Mouse (Mus musculus) central nervous system, embryonic 18 days (tissue): Measurements from ENCODE around the gene 6030452D12Rik. TPM values are rescaled to one million over a fixed set of nuclear protein-coding genes. Genes with fewer than 3 reads are reported as not detected.

Source experiments
- polyA plus RNA-seq: library from polyadenylated mRNA; depleted of rRNA; stranded (reverse); fragments of >200 nt; gene quantifications from 2 replicates; pipeline ENCODE4 v1.2.3, GENCODE M21; 2012; rRNA removed

The 6030452D12Rik gene
- not detected in 2 replicates for polyA plus RNA-seq

GRCm38 (mm10) chr8:106500018-106500685 lies at the start of gene 6030452D12Rik:
Gene 6030452D12Rik (plus strand): TSS chr8:106500522.

GRCm38 (mm10) chr8:106510365-106510975 lies 10.1 kb downstream of the 6030452D12Rik start, which contains the start of gene Cdh3:
Gene Cdh3 (plus strand): TSS chr8:106510891.

Other genes starting within 250 kb of the 6030452D12Rik start
- 41.4 and 48.6 TPM in 2 replicates for gene Smpd3, start 162.5 kb upstream of the 6030452D12Rik start, polyA plus RNA-seq
- 38.1 and 38.2 TPM in 2 replicates for gene Zfp90, start 85.2 kb upstream of the 6030452D12Rik start, polyA plus RNA-seq
- 1.0 and 1.2 TPM in 2 replicates for gene Cdh3, start 10.4 kb downstream of the 6030452D12Rik start, polyA plus RNA-seq
- 12.0 and 32.2 TPM in 2 replicates for gene Gm10073, start 72.9 kb downstream of the 6030452D12Rik start, polyA plus RNA-seq
- gene Cdh1, start 102.8 kb downstream of the 6030452D12Rik start, polyA plus RNA-seq = 1.9 and 5.5 TPM in 2 replicates
- 3.1 and 3.2 TPM in 2 replicates for gene Tango6, start 182.5 kb downstream of the 6030452D12Rik start, polyA plus RNA-seq